Mouse (Mus musculus) cortical plate, adult 2 months (tissue): ENCODE results near the gene Hivep3. TPM values are rescaled to one million over a fixed set of nuclear protein-coding genes. Genes with fewer than 3 reads are reported as not detected.

ENCODE experiments used
- H3K27ac ChIP-seq: fragments of 200-500 bp; 2 replicates; pipeline ENCODE4 v1.5.1; 2012; ENCODE audit warnings: low read length, control low read depth, inconsistent platforms; ENCODE audit not compliant: insufficient read depth
- H3K4me1 ChIP-seq: fragments of 200-500 bp; 2 replicates; pipeline ENCODE4 v1.6.1; 2011; ENCODE audit warnings: low read length; ENCODE audit not compliant: control insufficient read depth, insufficient read depth
- H3K4me3 ChIP-seq: fragments of 200-500 bp; 2 replicates; pipeline ENCODE4 v1.5.1; 2011; ENCODE audit warnings: mild to moderate bottlenecking, low read length, control low read depth; ENCODE audit not compliant: insufficient read depth
- CTCF ChIP-seq: fragments of 200-500 bp; IDR thresholded peaks from 2 replicates; pipeline ENCODE4 v1.5.1; 2011; ENCODE audit warnings: mild to moderate bottlenecking, control low read depth, low read length; ENCODE audit not compliant: insufficient read depth; ENCODE audit errors: extremely low read depth
- POLR2A ChIP-seq: fragments of 200-500 bp; IDR thresholded peaks from 2 replicates; pipeline ENCODE4 v1.6.1; 2011; ENCODE audit warnings: mild to moderate bottlenecking, low read length, control low read depth; ENCODE audit not compliant: insufficient read depth; ENCODE audit errors: extremely low read depth
- polyA plus RNA-seq: library from polyadenylated mRNA; depleted of rRNA; stranded (reverse); fragments of >200 nt; gene quantifications from 2 replicates; pipeline ENCODE4 v1.2.3, GENCODE M21; 2012

The Hivep3 gene
- polyA plus RNA-seq, 1 experiment = 48.9 TPM

GRCm38 (mm10) chr4:120151906-120152305 lies 418.3 kb downstream of the Hivep3 start:
- Histone ChIP-seq H3K27ac (no peak overlapping the region), H3K4me3 (no peak overlapping the region), H3K4me1 (peaks cover 2% of the 10 kb centered on the region)
- TF ChIP-seq POLR2A = no peak
- TF ChIP-seq CTCF = no peak

GRCm38 (mm10) chr4:120152648-120153047 lies 419.1 kb downstream of the Hivep3 start:
- TF ChIP-seq CTCF = peak; percentile 37; the same call in 1 of the 2 replicates
- TF ChIP-seq POLR2A = no peak
- H3K27ac ChIP-seq = no peak overlapping the region
- peaks cover 2% of the 10 kb centered on the region for H3K4me1 ChIP-seq
- no peak overlapping the region for H3K4me3 ChIP-seq

- TF ChIP-seq POLR2A = no peak
- H3K27ac ChIP-seq = no peak overlapping the region
- peaks cover 2% of the 10 kb centered on the region for H3K4me1 ChIP-seq
Measured at GRCm38 (mm10) chr4:120153736-120154135, 420.2 kb downstream of the Hivep3 start.

GRCm38 (mm10) chr4:120158714-120159310 lies 425.2 kb downstream of the Hivep3 start:
- TF ChIP-seq CTCF = no peak
- TF ChIP-seq POLR2A = no peak
- H3K4me3 ChIP-seq = no peak overlapping the region
- H3K27ac ChIP-seq = no peak overlapping the region
- peaks cover 4% of the 10 kb centered on the region; the same call in 1 of the 2 replicates for H3K4me1 ChIP-seq

More at GRCm38 (mm10) chr4:120153736-120154135, 420.2 kb downstream of the Hivep3 start:
- H3K4me3 ChIP-seq = no peak overlapping the region

- Histone ChIP-seq H3K27ac (no peak within 1 kb of the TSS), H3K4me3 (no peak within 1 kb of the TSS), H3K4me1 (peaks cover 4% of the 10 kb centered on the region; the same call in 1 of the 2 replicates)
- TF ChIP-seq POLR2A (no peak), CTCF (no peak)
Measured at GRCm38 (mm10) chr4:120161166-120161949, 427.8 kb downstream of the Hivep3 start, which contains the start of gene Edn2. Gene Edn2 (plus strand): TSS chr4:120161206.

GRCm38 (mm10) chr4:120162586-120162985 lies 429.0 kb downstream of the Hivep3 start:
- H3K4me1 ChIP-seq = peaks cover 4% of the 10 kb centered on the region; the same call in 1 of the 2 replicates
- no peak overlapping the region for H3K4me3 ChIP-seq
- TF ChIP-seq CTCF (no peak), POLR2A (no peak)
- no peak overlapping the region for H3K27ac ChIP-seq

- no peak overlapping the region for H3K27ac ChIP-seq
- H3K4me1 ChIP-seq = peaks cover 4% of the 10 kb centered on the region; the same call in 1 of the 2 replicates
- H3K4me3 ChIP-seq = no peak overlapping the region
- TF ChIP-seq POLR2A (no peak), CTCF (no peak)
Measured at GRCm38 (mm10) chr4:120163242-120163641, 429.7 kb downstream of the Hivep3 start.

- Histone ChIP-seq H3K27ac (no peak overlapping the region), H3K4me1 (peaks cover 4% of the 10 kb centered on the region; the same call in 1 of the 2 replicates), H3K4me3 (no peak overlapping the region)
- TF ChIP-seq POLR2A (no peak), CTCF (no peak)
Measured at GRCm38 (mm10) chr4:120164316-120164715, 430.7 kb downstream of the Hivep3 start.

GRCm38 (mm10) chr4:120167778-120168177 lies 434.2 kb downstream of the Hivep3 start:
- Histone ChIP-seq H3K27ac (no peak overlapping the region), H3K4me3 (no peak overlapping the region), H3K4me1 (peaks cover 4% of the 10 kb centered on the region; the same call in 1 of the 2 replicates)
- TF ChIP-seq POLR2A = no peak
- TF ChIP-seq CTCF = no peak

- Histone ChIP-seq H3K27ac (no peak overlapping the region), H3K4me1 (peaks cover 2% of the 10 kb centered on the region; the same call in 1 of the 2 replicates), H3K4me3 (no peak overlapping the region)
- TF ChIP-seq CTCF (no peak), POLR2A (no peak)
Measured at GRCm38 (mm10) chr4:120168346-120168745, 434.8 kb downstream of the Hivep3 start.

- H3K4me1 ChIP-seq = no peaks in the 10 kb centered on the region
- H3K4me3 ChIP-seq = no peak overlapping the region
Measured at GRCm38 (mm10) chr4:120170387-120170936, 436.9 kb downstream of the Hivep3 start.

More at GRCm38 (mm10) chr4:120170387-120170936, 436.9 kb downstream of the Hivep3 start:
- TF ChIP-seq CTCF (no peak), POLR2A (no peak)
- no peak overlapping the region for H3K27ac ChIP-seq
